Mouse (Mus musculus) lung, postnatal 14 days (tissue): ENCODE measurements around the gene Cfap20.

ENCODE experiments used
- DNase-seq: peaks from one replicate; pipeline ENCODE4 v3.0.0; 2021

Cfap20 gene

DNA sequence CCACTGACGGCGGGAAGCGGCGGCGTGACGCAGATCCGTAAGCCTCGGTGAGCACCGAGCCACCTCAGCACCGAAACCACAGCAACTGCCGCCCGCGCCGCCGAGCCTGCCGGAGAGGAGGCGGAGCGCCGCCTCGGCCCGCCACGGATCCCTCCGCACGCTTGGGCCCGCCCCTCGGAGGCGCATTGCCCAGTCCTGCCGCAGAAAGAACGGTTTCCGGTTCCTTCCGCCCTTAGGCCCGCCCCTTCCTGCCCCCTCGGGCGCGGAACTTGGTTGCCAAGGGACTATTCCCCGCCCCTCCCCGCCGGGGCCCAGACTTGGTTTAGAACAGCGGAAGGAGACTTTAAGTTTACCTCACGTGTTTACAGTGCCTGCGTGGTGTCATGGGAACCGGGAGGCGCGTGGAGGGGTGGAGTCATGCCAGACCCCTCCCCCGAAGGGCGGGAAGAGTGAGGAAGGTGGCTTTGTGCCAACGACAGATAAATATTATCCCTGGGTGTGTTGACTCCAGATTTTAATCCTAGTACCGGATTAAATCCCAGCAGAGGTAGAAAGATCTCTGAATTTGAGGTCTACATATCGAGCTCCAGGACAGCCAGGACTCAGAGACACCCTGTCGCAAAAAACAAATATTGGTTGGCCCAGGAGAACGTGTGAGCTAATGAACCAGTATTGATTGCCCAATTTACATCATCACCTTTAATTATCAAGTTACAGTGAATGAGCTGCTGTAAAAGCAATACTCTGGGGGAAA lies at the start of gene Cfap20:
Cfap20 (minus strand) TSS at position 184 of the 754 bp plus-strand sequence.
- peak; percentile 99 for DNase-seq

DNA sequence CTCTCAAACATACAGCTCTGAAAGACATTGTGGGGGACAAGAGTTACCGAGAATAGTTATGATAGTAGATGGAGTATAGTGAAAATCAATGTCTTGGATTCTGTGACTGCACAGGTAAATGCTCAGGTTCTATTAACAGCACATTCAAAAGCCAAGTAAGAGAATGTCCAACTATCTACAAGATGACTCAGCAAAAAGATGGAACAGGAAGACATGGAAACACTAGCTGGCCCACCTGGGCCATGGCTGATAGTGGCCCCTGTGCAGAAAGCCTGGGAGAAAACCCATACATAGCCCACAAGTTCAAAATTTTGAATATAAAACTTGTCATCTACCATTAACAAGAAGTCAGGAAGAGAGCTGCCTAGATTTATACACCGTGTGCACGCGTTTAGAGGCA lies 35.3 kb upstream of the Cfap20 start:
- no peak for DNase-seq

DNA sequence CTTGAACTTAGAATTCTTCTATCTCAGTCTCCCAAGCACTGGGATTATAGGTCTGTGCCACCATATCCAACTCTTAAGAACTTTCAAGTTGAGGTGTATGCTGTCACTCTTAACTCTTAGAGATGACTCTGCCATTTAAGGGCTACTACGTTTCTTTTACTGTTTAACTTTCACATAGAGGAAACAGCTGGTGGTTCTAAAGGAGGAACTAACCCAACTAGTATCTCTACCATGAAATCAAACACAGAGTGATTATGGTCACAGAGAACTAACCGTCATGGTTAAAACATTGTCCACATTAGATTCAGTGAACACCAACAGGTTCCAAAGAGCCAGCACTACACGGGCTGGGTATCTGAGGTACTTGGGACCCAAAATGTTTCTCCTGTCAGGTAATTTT lies 34.3 kb upstream of the Cfap20 start:
- no peak for DNase-seq

DNA sequence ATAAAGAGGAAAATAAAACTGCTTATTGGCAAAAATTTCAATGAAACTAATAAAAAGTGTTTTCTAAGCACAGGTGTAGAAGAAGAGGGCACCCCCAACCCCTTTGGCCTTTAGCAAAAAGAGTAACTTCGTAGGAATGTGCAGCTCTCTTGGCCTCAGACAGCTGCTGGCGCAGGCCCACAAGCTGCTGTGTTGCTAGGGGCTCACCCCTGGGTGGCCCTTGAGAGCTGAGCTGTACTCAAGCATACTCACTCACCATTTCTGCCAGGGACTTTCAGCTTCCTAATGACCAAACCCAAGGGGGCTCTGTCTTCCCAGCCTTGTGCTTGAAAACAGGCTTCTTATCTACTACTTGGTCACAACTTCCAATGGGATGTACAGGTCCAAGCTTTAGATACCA lies 31.9 kb upstream of the Cfap20 start:
- no peak for DNase-seq

DNA sequence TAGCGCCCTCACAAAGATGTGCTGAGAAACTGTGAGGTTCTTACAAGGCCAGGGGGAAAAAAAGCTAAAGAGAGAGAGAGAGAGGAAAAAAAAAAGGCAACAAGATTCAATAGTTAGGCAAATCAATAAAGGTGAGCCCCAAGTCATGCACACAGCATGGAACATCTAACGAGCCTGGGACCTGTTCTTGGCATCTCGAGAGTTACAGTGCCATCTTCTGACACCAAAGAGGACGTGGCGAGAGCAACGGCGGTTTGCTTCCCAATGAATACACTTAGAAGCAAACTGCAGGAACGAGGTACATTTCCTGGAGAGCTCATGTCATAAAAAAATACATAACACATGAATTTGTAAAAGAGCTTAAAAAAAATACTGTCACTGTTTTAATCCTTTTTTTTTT lies 17.8 kb upstream of the Cfap20 start:
- no peak for DNase-seq

DNA sequence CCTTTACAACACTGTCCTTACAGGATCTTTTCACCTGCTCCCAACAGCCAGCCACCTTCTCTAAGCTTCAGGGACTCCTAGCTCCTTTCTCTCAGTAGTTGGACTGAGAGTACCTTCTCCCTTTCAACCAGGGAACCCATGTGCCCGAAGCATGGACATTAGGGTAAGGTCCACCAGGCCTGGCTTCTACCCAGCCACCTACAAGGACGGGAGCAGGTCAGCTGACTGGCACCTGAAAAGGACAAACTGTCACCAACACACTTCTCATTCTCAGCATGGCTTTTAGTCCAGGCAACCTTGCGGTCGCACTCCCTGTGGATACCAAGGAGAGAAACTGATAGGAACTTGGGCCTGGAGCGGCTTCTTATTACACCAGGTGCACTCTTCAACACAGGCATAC lies 15.6 kb upstream of the Cfap20 start:
- DNase-seq, result no peak

DNA sequence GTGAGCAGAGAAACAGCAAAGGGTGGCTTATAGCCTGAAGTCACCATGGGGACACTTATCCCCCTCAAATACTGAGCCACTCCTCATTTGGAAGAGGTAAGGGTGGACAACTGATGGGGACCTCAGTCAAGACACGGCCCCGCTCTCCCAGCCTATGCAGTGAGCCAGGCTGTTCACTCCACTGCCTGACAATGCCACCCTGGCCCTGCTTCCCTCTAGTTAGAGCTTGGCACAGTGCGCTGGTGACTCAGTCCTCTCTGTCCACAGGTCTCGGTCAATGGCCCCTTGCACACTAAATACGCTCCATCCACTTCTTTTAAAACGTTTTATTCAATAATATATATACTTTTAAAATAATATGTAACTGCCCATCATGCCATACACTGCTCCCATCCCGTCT lies 13.0 kb upstream of the Cfap20 start:
- no peak for DNase-seq

DNA sequence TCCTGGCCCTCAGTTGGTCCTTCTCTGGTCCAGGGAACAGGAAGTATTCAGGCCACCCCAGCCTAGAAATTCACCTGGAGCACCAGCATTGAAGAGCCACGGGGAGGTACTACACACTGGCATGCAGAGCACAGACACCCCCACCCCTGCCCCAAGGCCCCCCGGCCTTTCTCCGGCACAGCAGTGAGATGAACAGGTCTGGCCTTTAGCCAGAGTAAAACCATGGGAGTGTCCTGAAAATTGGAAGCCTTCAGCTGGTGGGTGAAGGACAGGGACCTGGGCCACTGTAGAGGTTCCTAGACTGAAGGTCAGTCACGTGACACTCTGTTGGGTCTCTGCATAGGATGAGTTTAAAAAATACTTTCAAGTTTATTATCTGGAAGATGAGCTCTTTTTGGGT lies 10.4 kb upstream of the Cfap20 start:
- DNase-seq, result no peak

DNA sequence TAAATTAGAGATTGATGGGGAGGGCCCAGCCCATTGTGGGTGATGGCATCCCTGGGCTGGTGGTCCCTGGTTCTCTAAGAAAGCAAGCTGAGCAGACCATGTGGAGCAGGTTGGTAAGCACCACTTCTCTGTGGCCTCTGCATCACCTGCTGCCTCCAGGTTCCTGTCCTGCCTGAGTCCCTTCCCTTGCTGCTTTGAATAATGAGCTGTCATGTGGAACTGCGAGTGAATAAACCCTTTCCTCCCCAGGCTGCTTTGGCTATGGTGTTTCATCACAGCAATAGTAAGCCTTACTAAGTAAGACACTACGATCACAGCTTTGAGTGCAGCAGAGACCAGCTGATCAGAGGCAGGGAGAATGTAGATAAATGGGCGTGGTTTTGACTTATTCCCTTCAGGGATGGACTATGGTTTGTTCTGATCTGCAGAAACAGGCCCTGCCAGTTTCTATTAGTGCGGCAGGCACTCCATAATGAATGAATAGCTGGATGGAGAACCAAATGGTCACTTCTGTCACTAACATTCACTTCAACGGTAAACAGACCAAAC lies 6.9 kb upstream of the Cfap20 start:
- no peak for DNase-seq

DNA sequence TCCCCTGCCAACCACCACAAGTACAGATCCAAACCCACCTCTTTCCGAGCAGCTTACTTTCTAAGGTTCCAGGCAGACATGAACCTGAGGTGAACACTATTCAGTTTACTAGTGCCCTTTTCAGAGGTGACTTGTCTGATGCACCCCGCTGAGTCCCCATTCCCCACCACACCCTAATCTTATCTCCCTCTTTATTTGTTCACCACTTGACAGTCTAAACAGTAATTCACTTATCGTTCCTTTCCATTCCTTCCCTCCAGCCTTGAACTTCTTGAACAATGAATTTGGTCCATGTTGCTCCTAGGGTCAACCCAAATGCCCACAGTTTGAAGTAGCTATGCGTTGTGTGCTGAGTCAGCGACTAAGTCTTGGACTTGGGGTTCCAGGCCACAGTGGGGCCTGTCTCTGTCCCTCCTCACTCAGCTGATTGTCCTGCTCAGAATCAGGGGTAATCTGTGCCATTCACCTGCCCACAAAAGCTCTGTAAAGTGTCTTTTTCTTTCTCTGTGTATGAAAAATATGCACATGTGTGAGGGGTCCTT lies 5.6 kb upstream of the Cfap20 start:
- no peak for DNase-seq

DNA sequence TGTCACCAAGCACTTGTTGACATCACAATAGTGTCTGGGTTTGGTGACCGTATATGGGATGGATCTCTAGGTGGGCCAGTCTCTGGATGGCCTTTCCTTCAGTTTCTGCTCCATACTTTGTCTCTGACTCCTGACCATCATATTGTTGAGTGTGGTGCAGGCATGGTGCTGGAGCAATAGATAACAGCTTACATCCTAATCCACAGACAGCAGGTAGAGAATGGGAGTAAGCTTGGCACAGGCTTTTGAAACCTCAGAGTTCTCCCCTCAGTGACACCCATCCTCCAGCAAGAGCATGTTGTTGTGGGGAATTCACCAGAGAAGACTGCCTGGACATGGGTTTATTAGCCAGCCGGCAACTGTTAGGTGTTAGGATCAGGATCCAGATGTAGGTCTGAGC lies 4.8 kb upstream of the Cfap20 start:
- no peak for DNase-seq

DNA sequence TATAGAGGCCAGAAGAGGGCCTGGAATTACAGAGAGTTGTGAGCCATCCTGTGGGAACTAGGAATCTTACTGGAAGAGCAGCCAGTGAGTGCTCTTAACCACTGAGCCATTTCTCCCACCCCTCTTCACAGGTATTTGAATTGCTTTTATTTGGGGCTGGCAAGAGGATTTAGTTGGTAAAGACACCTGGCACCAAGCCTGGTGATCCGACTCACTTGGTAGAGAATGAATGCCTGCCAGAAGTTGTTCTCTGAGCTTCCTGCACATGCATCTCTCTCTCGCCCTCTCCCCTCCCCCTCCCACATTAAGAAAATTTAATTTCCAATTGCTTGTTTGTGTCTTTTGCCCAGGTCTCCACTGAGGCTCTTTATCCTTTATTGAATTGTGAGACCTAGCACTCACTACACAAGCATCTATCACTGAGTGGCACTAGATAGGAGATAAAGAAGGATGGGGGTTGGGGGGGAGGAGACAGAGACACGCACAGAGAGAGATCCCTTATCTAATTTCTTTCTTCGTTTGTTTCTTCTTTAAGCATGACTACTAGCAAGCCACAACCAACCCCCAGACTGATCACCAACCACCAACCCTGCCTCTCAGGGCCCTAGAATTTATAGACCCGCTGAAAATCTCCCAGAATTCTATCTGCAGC lies 2.8 kb upstream of the Cfap20 start:
- DNase-seq, result no peak

DNA sequence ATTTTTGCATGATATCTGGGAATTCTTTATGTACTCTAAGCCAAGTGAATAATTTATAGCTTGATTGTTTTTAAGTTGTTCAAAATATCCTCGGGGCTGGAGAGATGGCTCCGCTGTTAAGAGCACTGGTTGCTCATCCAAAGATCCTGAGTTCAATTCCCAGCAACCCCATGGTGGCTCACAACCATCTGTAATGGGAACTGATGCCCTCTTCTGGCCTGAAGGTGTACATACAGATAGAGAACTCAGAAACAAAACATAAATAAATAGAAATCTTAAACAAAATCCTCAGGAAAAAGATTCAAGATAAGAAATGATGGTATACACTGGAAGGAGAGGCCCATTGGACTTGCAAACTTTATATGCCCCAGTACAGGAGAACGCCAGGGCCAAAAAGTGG lies 1.3 kb upstream of the Cfap20 start:
- DNase-seq, result no peak

DNA sequence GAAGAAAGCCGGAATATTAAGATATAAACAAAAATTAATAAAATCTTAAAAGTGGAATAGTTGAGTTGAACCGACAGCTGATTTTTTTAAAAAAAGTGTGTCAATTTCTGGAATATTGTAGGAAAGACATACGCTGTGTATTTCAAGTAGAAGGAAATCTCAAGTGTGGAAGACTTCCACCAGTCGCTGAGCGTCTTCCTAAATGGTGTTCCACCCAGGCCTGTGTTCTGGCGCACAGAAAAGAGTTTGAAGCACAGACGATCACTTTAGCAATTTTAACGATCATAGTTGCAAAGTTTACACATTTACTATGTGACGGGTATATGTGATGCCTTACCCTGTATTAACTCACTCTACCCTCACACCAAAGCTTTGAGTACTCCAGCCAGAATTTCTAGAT lies 802 bp upstream of the Cfap20 start:
- no peak for DNase-seq

DNA sequence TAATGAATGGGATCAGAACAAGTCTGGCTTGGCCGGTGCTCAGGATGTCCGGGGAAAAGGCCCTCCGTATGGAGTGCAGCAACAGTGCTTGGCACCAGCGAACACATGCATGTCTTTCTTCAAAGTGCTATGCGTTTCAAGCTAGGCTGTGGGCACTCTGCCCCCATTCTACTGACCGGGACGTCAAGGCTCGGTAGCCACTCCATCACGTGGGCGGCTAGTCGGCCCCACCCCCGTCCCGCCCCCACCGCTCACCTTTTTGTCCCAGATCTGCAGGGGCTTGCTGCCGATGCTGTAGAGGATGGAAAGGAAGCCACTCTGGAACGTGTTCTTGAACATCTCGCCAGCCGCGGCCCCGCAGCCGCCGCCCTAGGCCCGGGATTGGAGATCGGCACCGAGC lies 436 bp downstream of the Cfap20 start:
- no peak for DNase-seq

DNA sequence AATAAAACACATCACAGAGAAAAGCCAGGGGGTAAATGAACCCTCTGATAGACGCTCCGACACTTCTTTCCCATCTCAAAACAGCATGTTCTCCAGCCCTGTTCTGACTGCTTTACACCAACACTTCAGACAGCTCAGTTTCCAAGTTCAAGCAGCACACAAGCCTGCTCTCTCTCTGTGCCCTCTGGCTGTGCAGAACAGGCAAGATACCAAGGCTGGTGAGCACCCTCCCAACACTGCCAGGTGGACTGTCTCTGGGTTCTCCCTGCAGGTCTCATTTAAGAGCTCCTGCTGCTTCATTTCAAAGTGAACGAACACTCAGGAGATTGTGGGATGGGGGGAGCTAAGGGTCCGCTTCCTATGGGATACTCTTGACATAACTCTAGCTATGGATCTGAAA lies 1.5 kb downstream of the Cfap20 start:
- no peak for DNase-seq

DNA sequence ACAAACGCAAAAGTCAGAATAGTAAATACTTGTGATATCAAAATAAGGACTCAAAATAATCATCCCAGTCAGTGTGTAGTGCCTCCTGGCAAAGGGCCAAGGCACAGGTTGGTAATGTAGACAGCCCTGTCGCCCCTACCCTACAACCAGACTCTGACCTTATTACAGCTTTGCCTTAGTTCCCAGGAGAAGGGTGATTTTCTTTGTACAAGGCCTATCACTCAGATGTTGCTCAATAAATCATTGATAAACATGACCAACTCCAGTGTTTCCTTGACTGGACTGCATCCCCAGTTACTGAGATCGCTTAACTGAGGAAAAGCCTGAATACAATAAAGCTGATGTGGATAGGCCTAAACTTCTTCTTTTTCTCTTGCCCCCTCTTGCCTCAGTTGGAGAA lies 2.2 kb downstream of the Cfap20 start:
- no peak for DNase-seq

DNA sequence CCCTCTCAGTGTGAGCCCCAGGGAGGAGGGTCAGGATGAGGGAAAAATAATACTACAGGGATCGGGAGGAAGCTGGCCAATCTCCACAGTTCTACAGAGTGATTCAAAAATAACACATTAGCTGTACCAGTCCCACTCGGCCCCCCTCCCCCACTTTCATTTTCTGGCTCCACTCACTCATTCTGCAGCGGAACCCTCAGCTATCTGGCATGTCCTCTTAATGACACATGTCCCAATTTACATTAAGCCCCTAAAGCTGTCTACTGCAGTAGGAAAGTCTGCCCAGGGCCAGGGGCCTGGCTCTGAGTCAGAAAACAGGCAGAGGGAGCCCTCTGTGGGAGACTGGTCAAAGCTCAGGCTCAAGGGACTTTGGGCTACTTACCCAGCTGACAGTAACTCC lies 4.7 kb downstream of the Cfap20 start:
- peak; percentile 63 for DNase-seq

DNA sequence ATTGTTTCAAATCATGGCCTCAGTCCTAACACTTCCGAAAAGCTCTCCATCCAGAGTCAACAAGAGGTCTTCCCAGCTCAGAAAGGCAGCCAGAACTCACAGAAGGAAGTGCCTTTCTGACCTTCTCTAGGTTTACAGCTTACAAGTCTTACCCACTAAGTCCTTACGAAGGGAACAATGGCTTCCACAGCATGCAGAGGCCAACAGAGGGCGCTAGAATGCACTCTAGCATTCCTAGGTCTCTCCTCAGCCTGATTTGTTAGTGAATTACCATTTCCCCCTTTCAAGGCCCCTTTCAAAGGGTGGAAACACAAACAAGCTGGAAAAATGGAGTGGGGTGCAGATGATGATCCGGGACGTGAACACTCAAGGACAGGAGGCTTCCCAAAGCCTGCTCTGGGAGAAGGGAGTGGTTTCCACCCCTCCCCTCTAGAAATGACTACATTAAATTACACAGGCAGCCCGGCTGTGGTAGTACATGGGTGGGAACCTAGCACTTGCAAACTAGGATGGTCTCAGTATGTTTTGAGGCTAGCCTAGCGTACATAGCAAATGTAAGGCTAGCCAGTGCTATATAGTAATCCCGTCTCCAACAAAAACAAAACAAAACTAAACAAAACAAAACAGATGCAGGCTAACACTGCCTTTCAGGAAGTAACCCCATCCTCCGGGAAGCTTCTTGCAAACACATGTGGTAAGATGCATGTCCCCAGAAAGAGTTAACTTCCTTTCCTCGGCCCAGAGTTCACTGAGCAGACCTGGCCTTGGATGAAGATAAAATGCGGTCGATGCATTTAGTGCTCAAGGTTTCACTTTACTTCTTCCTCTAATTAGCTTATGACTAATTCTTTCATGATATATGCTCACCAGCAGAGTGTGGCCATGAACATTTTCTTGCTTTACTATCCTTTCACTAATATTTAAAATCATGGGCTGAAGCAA lies 6.8 kb downstream of the Cfap20 start:
- peak; percentile 89 for DNase-seq

DNA sequence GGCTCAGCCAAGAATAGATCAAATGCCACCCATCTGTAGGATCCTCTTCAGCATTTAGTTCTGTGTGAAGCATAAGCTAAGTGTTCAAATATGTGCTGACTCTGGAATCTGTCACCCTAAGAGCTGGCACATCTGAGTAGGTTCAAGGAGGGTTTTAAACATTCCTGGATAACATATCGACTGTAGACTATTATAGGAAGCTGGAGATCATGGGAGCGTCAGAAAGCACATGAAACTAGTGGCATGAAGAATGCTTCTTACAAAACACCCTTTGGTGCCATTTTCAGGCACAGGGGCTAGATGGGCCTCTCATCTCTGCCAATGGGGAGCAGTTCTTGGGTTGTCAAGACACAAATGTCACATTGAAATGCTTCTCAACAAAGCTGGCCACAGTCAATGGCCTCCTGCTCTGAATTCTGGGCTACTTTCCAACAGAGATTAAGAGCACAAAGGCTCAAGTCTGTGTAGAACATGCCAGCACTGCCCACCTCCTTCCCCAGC lies 7.8 kb downstream of the Cfap20 start:
- peak; percentile 22 for DNase-seq

DNA sequence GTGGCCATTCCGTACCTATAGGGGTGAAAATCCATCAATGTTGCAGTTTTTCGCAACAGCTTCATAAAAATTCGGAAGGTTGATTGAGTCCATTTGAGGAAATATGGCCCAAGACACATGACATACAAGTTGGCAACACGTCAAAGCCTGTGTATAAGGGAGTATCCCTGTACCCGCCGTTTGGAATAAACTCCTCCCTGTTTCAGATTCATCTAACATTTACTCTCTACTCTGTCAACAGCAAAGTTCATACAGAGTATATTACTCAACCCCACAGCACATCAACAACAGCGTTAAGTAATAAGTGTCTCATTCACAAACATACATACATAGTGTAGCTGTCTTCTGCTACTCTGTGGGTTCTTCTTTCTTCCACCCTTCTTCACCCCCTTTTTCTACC lies 10.0 kb downstream of the Cfap20 start:
- DNase-seq, result no peak

DNA sequence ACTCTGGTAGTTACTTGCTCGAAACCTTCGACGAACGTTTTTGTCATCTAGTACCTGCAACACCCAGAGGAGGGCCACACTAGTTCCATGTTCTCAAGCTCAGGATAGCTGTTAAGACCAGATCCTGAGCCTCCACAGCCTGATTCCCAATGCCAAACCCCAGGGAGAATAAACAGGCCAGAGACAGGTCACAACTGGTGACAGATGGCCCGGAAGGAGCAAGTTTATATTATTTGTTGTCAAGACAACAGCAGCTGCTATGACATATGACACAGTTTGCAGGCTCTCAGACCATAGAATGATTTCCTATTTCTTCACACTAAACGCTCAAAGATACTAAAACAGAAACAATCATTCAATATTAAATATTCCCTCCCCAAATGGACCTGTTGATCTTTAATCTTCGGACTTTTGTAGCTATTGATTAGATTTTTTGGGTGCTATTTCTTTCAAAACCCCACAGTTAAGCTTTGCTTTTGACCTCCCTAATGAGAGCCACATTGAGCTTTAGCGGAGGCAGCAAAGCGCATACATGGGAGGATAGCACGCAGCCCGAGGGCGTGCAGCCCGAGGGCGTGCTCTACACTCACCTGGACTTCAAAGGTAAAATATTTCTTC lies 12.4 kb downstream of the Cfap20 start:
- no peak for DNase-seq
